Mouse (Mus musculus): ENCODE measurements around the gene Gm45194.

Gm45194 gene

GRCm38 (mm10) chrX:111891089-111891488, at the start of gene Gm45194:
Gene Gm45194, plus strand, starts transcription at chrX:111891389.
- DNase-seq (ENCODE audit: low spot score in 2 of 2) = no peak

GRCm38 (mm10) chrX:111855878-111856277, 35.3 kb upstream of the Gm45194 start:
- DNase-seq (ENCODE audit: low spot score in 2 of 2) = no peak

- no peak for DNase-seq (ENCODE audit: low spot score in 2 of 2)
Observed at GRCm38 (mm10) chrX:111881251-111881650, 9.9 kb upstream of the Gm45194 start.

GRCm38 (mm10) chrX:111894321-111895050, 3.3 kb downstream of the Gm45194 start:
- no peak for DNase-seq (ENCODE audit: low spot score in 2 of 2)

- DNase-seq (ENCODE audit: low spot score in 2 of 2) = no peak
Observed at GRCm38 (mm10) chrX:111895084-111895779, 4.0 kb downstream of the Gm45194 start.

- no peak for DNase-seq (ENCODE audit: low spot score in 2 of 2)
Observed at GRCm38 (mm10) chrX:111917422-111917821, 26.2 kb downstream of the Gm45194 start.

- no peak for DNase-seq (ENCODE audit: low spot score in 2 of 2)
Observed at GRCm38 (mm10) chrX:111960909-111961308, 69.7 kb downstream of the Gm45194 start.

GRCm38 (mm10) chrX:111999661-112000060, 108.5 kb downstream of the Gm45194 start:
- DNase-seq (ENCODE audit: low spot score in 2 of 2) = no peak

- no peak for DNase-seq (ENCODE audit: low spot score in 2 of 2)
Observed at GRCm38 (mm10) chrX:112010707-112011106, 119.5 kb downstream of the Gm45194 start, which contains the start of gene Tex16. Gene Tex16, plus strand, starts transcription at chrX:112011007.

GRCm38 (mm10) chrX:112238749-112239148, 347.6 kb downstream of the Gm45194 start, which contains the start of gene 4933403O08Rik:
Gene 4933403O08Rik, plus strand, starts transcription at chrX:112239049.
- no peak for DNase-seq (ENCODE audit: low spot score in 2 of 2)

- DNase-seq (ENCODE audit: low spot score in 2 of 2) = no peak
Observed at GRCm38 (mm10) chrX:112242916-112243315, 351.7 kb downstream of the Gm45194 start.

GRCm38 (mm10) chrX:112255513-112255912, 364.3 kb downstream of the Gm45194 start:
- DNase-seq (ENCODE audit: low spot score in 2 of 2) = no peak

- no peak for DNase-seq (ENCODE audit: low spot score in 2 of 2)
Observed at GRCm38 (mm10) chrX:112273550-112273949, 382.4 kb downstream of the Gm45194 start.

Measured in spleen, postnatal 14 days (tissue).